Mouse (Mus musculus) olfactory bulb, adult 2 months (tissue): ENCODE measurements around the gene Cenpa.

Experiments
- CTCF ChIP-seq: fragments of 200-500 bp; IDR thresholded peaks from 2 replicates; pipeline ENCODE4 v1.5.1; 2012; ENCODE audit warnings: low read depth, mild to moderate bottlenecking, low read length, moderate library complexity; ENCODE audit not compliant: insufficient read depth
- POLR2A ChIP-seq: fragments of 200-500 bp; IDR thresholded peaks from 2 replicates; pipeline ENCODE4 v1.6.1; 2012; ENCODE audit warnings: mild to moderate bottlenecking, low read depth, low read length, moderate library complexity; ENCODE audit not compliant: insufficient read depth

- TF ChIP-seq CTCF = no peak
- no peak for TF ChIP-seq POLR2A
Observed at GRCm38 (mm10) chr5:30667215-30667614, 638 bp downstream of the Cenpa start.
